Mouse (Mus musculus): Measurements from ENCODE around the gene Lrfn1. TPM values are rescaled to one million over a fixed set of nuclear protein-coding genes. Genes with fewer than 3 reads are reported as not detected.
"Not testable (repeated sequence)": the region's sequence is repeated elsewhere in the genome, so short reads cannot be mapped to it uniquely, and the experiment has no call there.

Lrfn1 gene
- total RNA-seq, 4 experiments from 2014 or later: 77.6 to 83.2 (median 81.1) TPM

GRCm38 (mm10) chr7:28447101-28447830, 4.5 kb upstream of the Lrfn1 start:
- no peak for DNase-seq (ENCODE audit: low spot score in 2 of 2)

GRCm38 (mm10) chr7:28447865-28448820, 3.6 kb upstream of the Lrfn1 start:
- DNase-seq (ENCODE audit: low spot score in 2 of 2): no peak

GRCm38 (mm10) chr7:28452361-28453005, 703 bp downstream of the Lrfn1 start:
- DNase-seq (ENCODE audit: low spot score in 2 of 2): no peak

GRCm38 (mm10) chr7:28460361-28460760, 8.6 kb downstream of the Lrfn1 start:
- no peak for DNase-seq (ENCODE audit: low spot score in 2 of 2)

GRCm38 (mm10) chr7:28462769-28463168, 11.0 kb downstream of the Lrfn1 start:
- DNase-seq (ENCODE audit: low spot score in 2 of 2): no peak

- DNase-seq (ENCODE audit: low spot score in 2 of 2): peak; percentile 77 to 95
These were observed 12.8 kb downstream of the Lrfn1 start for GRCm38 (mm10) chr7:28464416-28465212.

DNA sequence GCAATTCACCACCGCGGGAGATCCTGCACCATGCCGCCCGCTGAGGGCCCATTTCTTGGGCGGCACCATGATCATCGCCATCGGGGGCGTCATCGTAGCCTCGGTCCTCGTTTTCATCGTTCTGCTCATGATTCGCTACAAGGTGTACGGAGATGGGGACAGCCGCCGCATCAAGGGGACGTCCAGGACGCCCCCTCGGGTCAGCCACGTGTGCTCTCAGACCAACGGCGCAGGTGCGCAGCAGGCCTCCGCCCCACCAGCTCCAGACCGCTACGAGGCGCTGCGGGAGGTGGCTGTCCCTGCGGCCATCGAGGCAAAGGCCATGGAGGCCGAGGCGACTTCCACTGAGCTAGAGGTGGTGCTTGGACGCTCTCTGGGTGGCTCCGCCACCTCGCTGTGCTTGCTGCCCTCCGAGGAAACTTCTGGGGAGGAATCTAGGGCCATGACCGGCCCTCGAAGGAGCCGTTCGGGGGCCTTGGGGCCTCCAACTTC, 15.0 kb downstream of the Lrfn1 start:
- DNase-seq (ENCODE audit: low spot score in 2 of 2): no peak

DNA sequence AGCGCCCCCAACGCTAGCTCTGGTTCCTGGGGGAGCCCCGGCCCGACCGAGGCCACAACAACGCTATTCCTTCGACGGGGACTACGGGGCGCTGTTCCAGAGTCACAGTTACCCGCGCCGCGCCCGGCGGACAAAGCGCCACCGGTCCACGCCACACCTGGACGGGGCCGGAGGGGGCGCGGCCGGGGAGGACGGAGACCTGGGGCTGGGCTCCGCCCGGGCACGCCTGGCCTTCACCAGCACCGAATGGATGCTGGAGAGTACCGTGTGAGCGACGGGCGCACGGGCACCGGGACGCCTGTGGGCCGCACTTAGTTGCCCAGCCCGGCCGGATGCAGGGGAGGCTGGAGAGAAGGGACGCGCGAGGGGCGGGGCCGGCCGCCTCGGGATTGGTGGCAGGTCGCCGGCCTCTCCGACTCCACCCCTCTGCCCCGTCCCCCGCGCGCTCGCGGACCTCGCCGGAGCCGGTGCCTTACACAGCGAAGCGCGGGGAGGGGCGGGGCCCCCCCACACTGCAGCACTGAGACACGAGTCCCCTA, 15.5 kb downstream of the Lrfn1 start:
- DNase-seq (ENCODE audit: low spot score in 2 of 2): no peak

DNA sequence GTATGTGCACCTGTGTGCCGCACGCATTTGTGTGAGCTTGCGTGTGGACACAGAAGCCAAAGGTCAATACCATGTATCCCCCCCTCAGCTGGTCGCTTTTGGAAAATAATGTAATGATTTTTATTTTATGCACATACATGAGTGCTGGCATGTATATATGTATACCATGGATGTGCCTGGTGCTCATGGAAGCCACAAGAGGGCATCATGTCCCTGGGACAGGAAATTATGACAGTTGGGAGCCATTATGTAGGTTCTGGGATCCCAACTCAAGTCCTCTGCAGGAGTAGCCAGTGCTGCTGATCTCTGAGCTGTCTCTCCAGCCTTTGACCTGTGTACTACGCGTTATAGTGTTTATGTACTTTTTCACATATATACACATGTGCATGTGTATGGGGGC, 24.4 kb downstream of the Lrfn1 start:
- no peak for DNase-seq (ENCODE audit: low spot score in 2 of 2)

DNA sequence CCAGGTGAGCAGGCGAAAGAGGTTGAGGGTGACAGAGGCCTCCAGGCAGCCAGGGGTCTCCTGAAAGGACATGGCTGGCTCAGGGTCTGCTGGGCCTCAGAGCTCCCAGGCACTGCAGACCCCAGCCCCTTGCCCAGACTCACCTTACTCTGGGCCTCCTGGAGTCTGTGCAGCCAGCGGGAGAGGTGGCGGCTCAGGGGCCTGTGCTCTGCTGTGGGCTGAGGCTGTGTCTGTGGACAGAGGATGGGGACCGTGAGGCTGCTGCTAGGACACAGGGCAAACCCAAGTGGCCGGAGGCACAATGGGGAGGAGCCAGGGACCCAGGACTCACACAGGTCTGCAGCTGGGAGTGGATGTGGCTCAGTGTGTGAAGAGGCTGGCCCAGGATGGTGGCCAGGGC, 25.6 kb downstream of the Lrfn1 start:
- no peak for DNase-seq (ENCODE audit: low spot score in 2 of 2)

DNA sequence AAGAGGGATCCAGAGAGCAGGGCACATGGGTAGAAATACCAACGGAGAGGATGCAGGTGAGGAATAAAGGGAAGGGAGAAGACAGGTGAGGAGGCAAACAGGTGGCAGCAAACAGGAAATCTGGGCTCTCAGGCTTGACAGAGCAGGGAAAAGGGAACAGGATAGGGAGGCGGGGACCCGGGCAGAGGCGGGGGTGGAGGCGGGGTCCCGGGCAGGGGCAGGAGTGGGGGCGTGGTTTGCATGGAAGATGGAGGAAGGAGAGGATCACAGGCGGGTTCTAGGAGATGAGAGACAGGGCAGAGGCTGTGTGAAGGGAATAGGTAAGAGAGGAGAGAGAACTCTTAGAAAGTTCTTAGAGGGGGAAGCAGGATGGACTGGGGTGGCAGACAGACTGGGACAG, 27.1 kb downstream of the Lrfn1 start:
- no peak for DNase-seq (ENCODE audit: low spot score in 2 of 2)

GRCm38 (mm10) chr7:28482854-28483253, 31.1 kb downstream of the Lrfn1 start:
- DNase-seq (ENCODE audit: low spot score in 2 of 2): peak in 1 of 2 experiments; percentile 61

DNA sequence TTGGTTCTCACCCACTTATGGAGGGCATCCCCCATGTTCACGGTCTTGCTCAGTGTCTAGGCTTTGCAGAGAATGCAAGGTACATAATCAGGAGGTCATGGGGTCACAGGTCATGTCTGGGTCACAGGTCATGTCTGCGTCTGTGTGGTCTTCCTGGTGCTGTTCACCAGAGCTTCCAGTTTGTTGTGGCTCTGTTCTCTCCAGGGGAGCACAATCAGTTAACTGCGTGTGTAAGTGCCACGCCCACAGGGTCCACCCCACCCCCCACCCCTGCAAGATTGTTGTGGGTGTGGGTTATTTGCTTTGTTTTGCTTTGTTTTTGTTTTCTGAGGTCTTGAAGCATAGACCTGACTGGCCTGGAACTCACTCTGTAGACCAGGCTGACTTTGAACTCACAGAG, 32.4 kb downstream of the Lrfn1 start:
- no peak for DNase-seq (ENCODE audit: low spot score in 2 of 2)

- DNase-seq (ENCODE audit: low spot score in 2 of 2): peak in 1 of 2 experiments; percentile 58
These were observed 36.3 kb downstream of the Lrfn1 start for GRCm38 (mm10) chr7:28488030-28488491.

DNA sequence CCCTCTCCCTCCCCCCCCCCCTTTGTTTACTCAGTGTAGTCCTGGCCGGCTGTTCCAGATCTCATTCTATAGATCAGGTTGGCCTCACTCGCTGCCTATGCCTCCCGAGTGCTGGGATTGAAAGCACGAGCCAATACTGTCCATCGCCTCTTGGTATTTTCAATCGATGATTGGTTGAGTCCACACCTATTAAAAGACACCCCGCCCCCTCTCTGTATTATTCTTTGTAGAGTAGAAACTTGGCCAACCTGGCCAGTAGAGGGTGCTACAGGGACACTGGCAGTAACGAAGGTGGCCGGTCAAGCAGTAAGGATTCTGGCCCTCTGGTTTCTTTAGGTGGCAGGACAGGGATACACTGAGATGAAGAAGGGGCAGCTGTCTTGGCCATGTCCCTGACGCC, 38.6 kb downstream of the Lrfn1 start:
- no peak for DNase-seq (ENCODE audit: low spot score in 2 of 2)

GRCm38 (mm10) chr7:28490903-28491302, 39.1 kb downstream of the Lrfn1 start:
- DNase-seq (ENCODE audit: low spot score in 2 of 2): no peak

DNA sequence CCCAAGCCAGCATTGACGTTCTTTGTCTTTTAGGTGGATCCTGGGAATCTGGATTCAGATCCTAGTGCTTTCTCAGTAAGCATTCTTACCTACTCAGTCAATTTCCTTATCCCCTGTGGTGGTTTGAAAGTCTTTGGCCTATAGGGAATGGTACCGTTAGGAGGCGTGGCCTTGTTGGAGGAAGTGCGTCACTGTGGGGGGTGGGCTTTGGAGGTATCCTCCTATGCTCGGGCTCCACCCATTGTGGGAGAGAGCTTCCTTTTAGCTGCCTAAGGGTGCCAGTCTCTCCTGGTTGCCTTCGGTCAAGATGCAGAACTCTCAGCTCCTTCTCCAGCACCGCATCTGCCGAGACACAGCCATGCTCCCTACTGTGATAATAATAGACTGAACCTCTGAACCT, 40.5 kb downstream of the Lrfn1 start:
- no peak for DNase-seq (ENCODE audit: low spot score in 2 of 2)

GRCm38 (mm10) chr7:28495426-28495825, 43.6 kb downstream of the Lrfn1 start:
- no peak for DNase-seq (ENCODE audit: low spot score in 2 of 2)

- DNase-seq (ENCODE audit: low spot score in 2 of 2): no peak
These were observed 53.8 kb downstream of the Lrfn1 start for GRCm38 (mm10) chr7:28505585-28505984.

- not testable (repeated sequence) for DNase-seq (ENCODE audit: low spot score in 2 of 2)
These were observed 57.3 kb downstream of the Lrfn1 start for GRCm38 (mm10) chr7:28509121-28509520.

Measured in left cerebral cortex, adult 8-10 months (tissue).